Mouse (Mus musculus): ENCODE data around the gene Ackr3.

- TF ChIP-seq GATA1 (IDR thresholded peaks at IDR 0.05; ENCODE audit: borderline replicate concordance, low read length) (no peak), CTCF (IDR thresholded peaks at IDR 0.05; ENCODE audit: low read depth, low read length) (no peak), TAL1 (conservative IDR thresholded peaks at IDR 0.05; ENCODE audit: low read depth, low read length) (no peak)
Measured at GRCm38 (mm10) chr1:90203341-90203740, 439 bp upstream of the Ackr3 start.

All from G1E (cell line).